In the genomic region with DNA sequence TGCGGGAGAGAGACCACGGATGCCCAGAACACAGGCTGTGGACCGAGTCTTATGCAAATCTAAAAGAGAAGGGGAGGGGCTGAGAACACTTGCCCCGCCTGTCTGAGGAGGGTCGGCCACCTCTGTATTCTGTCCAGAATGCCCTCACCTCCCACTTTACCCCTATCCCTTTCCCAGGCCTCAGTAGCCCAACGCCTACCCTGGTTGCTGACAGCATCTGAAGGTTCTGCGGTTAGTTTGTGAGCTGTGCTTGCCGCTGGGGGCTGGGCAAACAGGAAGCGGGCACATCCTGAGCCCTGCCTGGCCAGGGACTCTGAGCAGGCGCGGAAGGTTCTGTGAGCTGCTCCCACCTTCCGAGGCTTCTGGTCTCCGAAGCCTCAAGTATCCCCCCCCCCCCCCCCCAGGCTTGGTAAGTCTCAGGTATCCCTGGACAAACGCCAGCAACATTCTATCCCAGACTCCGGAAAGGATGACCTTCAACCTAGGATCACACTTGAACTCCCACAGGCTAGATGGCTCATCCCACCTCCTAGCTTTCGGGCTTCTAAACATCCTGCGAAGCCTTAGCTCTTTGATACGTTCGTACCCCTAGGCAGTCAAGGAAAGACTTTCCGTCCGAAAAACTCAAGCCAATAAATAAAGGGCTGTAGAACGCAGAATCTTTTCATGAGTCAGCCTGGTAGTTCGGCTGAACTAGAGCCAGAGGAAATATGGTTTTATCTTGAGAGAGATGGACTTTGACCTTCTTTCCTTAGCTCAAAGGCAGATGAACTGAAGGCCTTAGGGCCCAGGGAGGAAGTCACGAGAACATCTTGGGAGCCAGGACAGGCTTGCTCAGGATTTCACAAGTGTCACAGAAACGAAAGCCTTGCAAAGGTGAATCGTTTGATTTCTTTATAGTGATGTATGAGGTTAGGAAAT, we compare ENCODE assay signal across 9 mouse cellular contexts. TPM values are rescaled to one million over a fixed set of nuclear protein-coding genes. Genes with fewer than 3 reads are reported as not detected.
DNase-seq lines count a peak whose midpoint lies in the region; ATAC-seq and TF ChIP-seq lines count a peak whose summit lies in the region.
"Had no signal": no experiment of that assay in that cellular context is flagged by ENCODE, and none has a peak within 500 bp of the region (broad histone marks: within the 10 kb centered on the region; RNA-seq: fewer than 3 reads in every experiment).

No protein-coding gene starts in this region.

- intact Hi-C loops in gastrocnemius, postnatal 36 days (cut with DNase I): no loop called here

- TF ChIP-seq CTCF in intestine, postnatal 0 days (IDR thresholded peaks at IDR 0.05; ENCODE audit: low read depth): no peak
- TF ChIP-seq CTCF in spleen, adult 2 months (IDR thresholded peaks at IDR 0.05; ENCODE audit: extremely low read depth, insufficient read depth, insufficient read length, insufficient replicate concordance): no peak

- H3K9ac ChIP-seq in intestine, postnatal 0 days (ENCODE audit: low read depth, low read length): peak overlapping the region; percentile 22

- H3K4me3 ChIP-seq in intestine, postnatal 0 days (ENCODE audit: low read depth, low read length): peak overlapping the region; percentile 24
- peak overlapping the region; percentile 64 for H3K4me3 ChIP-seq in spleen, adult 2 months (ENCODE audit: extremely low read depth, insufficient read depth, insufficient read length)

- peak; percentile 55 for TF ChIP-seq POLR2A in spleen, adult 2 months (IDR thresholded peaks at IDR 0.05; ENCODE audit: low read depth, low read length)

- H3K4me2 ChIP-seq in intestine, postnatal 0 days (replicated peaks; ENCODE audit: low read depth): peak overlapping the region; percentile 58

- 42% methylated on average over 26 of the region's 26 CpGs for WGBS in intestine, postnatal 0 days
- 26% methylated on average over 26 of the region's 26 CpGs for WGBS in spleen, adult 2 months

- no peaks in the 10 kb centered on the region for H3K36me3 ChIP-seq in intestine, postnatal 0 days (ENCODE audit: control insufficient read depth, insufficient read depth)
- H3K36me3 ChIP-seq in spleen, adult 2 months (ENCODE audit: control insufficient read depth, insufficient read depth, low read length): peaks cover 2% of the 10 kb centered on the region; the same call in 1 of the 2 replicates

- H3K27me3 ChIP-seq in intestine, postnatal 0 days (replicated peaks; ENCODE audit: control insufficient read depth, insufficient read depth, low read length): no peaks in the 10 kb centered on the region
- no peaks in the 10 kb centered on the region for H3K27me3 ChIP-seq in spleen, adult 2 months (ENCODE audit: control insufficient read depth, insufficient read depth, low read length)

- ATAC-seq in intestine, postnatal 0 days: peak; percentile 86

- H3K4me1 ChIP-seq in intestine, postnatal 0 days (replicated peaks; ENCODE audit: control insufficient read depth, insufficient read depth, low read length): no peaks in the 10 kb centered on the region
- H3K4me1 ChIP-seq in spleen, adult 2 months (ENCODE audit: control insufficient read depth, insufficient read depth, insufficient read length): peaks cover 19% of the 10 kb centered on the region; the same call in 1 of the 2 replicates

- H3K27ac ChIP-seq in intestine, postnatal 0 days (ENCODE audit: low read depth, low read length): peak overlapping the region; percentile 85
- H3K27ac ChIP-seq in spleen, adult 2 months (ENCODE audit: insufficient read depth, low read length): peak overlapping the region; percentile 97

- no peaks in the 10 kb centered on the region for H3K9me3 ChIP-seq in intestine, postnatal 0 days (ENCODE audit: control insufficient read depth)

- peak; percentile 37 for DNase-seq in adrenal gland, adult 2 months
- DNase-seq in adrenal gland, postnatal 4 days (ENCODE audit: low spot score in 2 of 2): no peak
- DNase-seq in adrenal gland, postnatal 36 days: peak; percentile 32 to 48
- DNase-seq in lung, adult 18-20 months: peak; percentile 35 to 38
- peak in 1 of 2 experiments; percentile 64 for DNase-seq in spleen, adult 2 months (ENCODE audit: low read depth in 1 of 2, low spot score in 2 of 2)
- DNase-seq in left cerebral cortex, adult 9 months (ENCODE audit: low spot score in 2 of 2): no peak
- DNase-seq in gastrocnemius, postnatal 36 days: no peak

RNA-seq across cellular contexts. Expression of a gene that starts 2.6 kb away (rescaled TPM):
- 1 to 10 TPM; 1.2 to 1.6 TPM for total RNA-seq in adrenal gland, adult 2 months (2021)
- 1.3 and 1.4 TPM in 2 replicates for polyA plus RNA-seq in adrenal gland, adult 2 months (2012; rRNA removed)
- total RNA-seq in adrenal gland, postnatal 4 days (2021): 1 to 10 TPM; 1.8 to 2.6 TPM
- 1 to 10 TPM; 1.4 to 1.9 TPM for total RNA-seq in adrenal gland, postnatal 36 days (2021)
- polyA plus RNA-seq in intestine, postnatal 0 days (2015; fragmentation: Nextera tagmentation; extraction: Ambion mirVana): 1.5 and 2.1 TPM in 2 replicates
- 100 and 106 TPM in 2 replicates for polyA plus RNA-seq in spleen, adult 2 months (2012; rRNA removed)
- under 1 TPM; 0.30 to 0.79 TPM for total RNA-seq in gastrocnemius, postnatal 36 days (2021)
- polyA plus RNA-seq: C2C12 had no signal

RNA-seq across cellular contexts. Expression of a gene that starts 35.1 kb away (rescaled TPM):
- 1 to 10 TPM; 1.4 to 1.6 TPM for total RNA-seq in adrenal gland, adult 2 months (2021)
- 0.59 and 1.1 TPM in 2 replicates for polyA plus RNA-seq in adrenal gland, adult 2 months (2012; rRNA removed)
- 1 to 10 TPM; 1.5 to 7.1 TPM for total RNA-seq in adrenal gland, postnatal 4 days (2021)
- total RNA-seq in adrenal gland, postnatal 36 days (2021): 1 to 10 TPM; 1.3 to 1.8 TPM
- polyA plus RNA-seq in intestine, postnatal 0 days (2015; fragmentation: Nextera tagmentation; extraction: Ambion mirVana): 3.9 and 4.4 TPM in 2 replicates
- 0.05 and 0.08 TPM in 2 replicates for polyA plus RNA-seq in spleen, adult 2 months (2012; rRNA removed)
- under 1 TPM; 0.64 to 0.77 TPM for total RNA-seq in gastrocnemius, postnatal 36 days (2021)

Comparison
In these comparisons a context has a peak if more than half of its experiments do, and no peak if none do; other contexts are left out.
1. DNase-seq: peak in adrenal gland, adult 2 months (single experiment), adrenal gland, postnatal 36 days (2 of 2) and lung, adult 18-20 months (2 of 2); none in adrenal gland, postnatal 4 days (0 of 2), left cerebral cortex, adult 9 months (0 of 2) and gastrocnemius, postnatal 36 days (0 of 2).